Mouse (Mus musculus) neural tube, embryonic 14.5 days (tissue): ENCODE measurements around the gene Gm21836. TPM values are rescaled to one million over a fixed set of nuclear protein-coding genes. Genes with fewer than 3 reads are reported as not detected.
A peak's percentile ranks its signal among the peaks of the same experiment; 100 is the strongest.
"Not testable (repeated sequence)": the region's sequence is repeated elsewhere in the genome, so short reads cannot be mapped to it uniquely, and the experiment has no call there.

Experiments
- ATAC-seq: fragments of 200-750 bp; cut with Nextera tagmentation; 2 replicates; pipeline ENCODE4 v1.8.0; 2017; ENCODE audit warnings: low read depth, mild to moderate bottlenecking, moderate TSS enrichment, moderate library complexity
- H3K27ac ChIP-seq: fragments of 300-500 bp; sonication (generic); 2 replicates; pipeline ENCODE4 v1.5.1; 2014; ENCODE audit warnings: low read depth, mild to moderate bottlenecking, control low read depth, low read length, moderate library complexity, mixed read lengths
- H3K27me3 ChIP-seq: fragments of 300-500 bp; sonication (generic); 2 replicates; pipeline ENCODE4 v1.6.1; 2014; ENCODE audit warnings: low read length; ENCODE audit not compliant: control insufficient read depth, insufficient read depth
- H3K36me3 ChIP-seq: fragments of 300-500 bp; sonication (generic); 2 replicates; pipeline ENCODE4 v1.6.1; 2014; ENCODE audit warnings: low read length, mixed read lengths; ENCODE audit not compliant: control insufficient read depth, insufficient read depth
- H3K4me1 ChIP-seq: fragments of 300-500 bp; sonication (generic); 2 replicates; pipeline ENCODE4 v1.6.1; 2014; ENCODE audit warnings: low read length; ENCODE audit not compliant: control insufficient read depth, insufficient read depth
- H3K4me2 ChIP-seq: fragments of 300-500 bp; sonication (generic); 2 replicates; pipeline ENCODE4 v1.6.1; 2014; ENCODE audit warnings: mild to moderate bottlenecking, low read depth, low read length, control low read depth
- H3K4me3 ChIP-seq: fragments of 300-500 bp; sonication (generic); 2 replicates; pipeline ENCODE4 v1.5.1; 2014; ENCODE audit warnings: low read depth, low read length, control low read depth, mixed read lengths
- H3K9ac ChIP-seq: fragments of 300-500 bp; sonication (generic); replicated peaks from 2 replicates; pipeline ENCODE4 v1.6.1; 2014; ENCODE audit warnings: low read depth, mild to moderate bottlenecking, control low read depth, low read length, mixed read lengths
- H3K9me3 ChIP-seq: fragments of 300-500 bp; sonication (generic); 2 replicates; pipeline ENCODE4 v1.6.1; 2016; ENCODE audit warnings: low read length; ENCODE audit not compliant: control insufficient read depth
- WGBS: fragments of 180-500 bp; shearing (Covaris S2); extraction: QIAGEN DNeasy Blood & Tissue Kit; methylation state at CpG from one replicate; pipeline ENCODE4 v1.1.7; 2014; 5-methylcytosine and 5-hydroxymethylcytosine counted together
- polyA plus RNA-seq: library from polyadenylated mRNA; unstranded; fragments of >200 nt; fragmentation: Nextera tagmentation; extraction: Ambion mirVana; gene quantifications from 2 replicates; pipeline ENCODE4 v1.2.1, GENCODE M21; 2014

Gm21836 gene
- not detected in 2 replicates for polyA plus RNA-seq

DNA sequence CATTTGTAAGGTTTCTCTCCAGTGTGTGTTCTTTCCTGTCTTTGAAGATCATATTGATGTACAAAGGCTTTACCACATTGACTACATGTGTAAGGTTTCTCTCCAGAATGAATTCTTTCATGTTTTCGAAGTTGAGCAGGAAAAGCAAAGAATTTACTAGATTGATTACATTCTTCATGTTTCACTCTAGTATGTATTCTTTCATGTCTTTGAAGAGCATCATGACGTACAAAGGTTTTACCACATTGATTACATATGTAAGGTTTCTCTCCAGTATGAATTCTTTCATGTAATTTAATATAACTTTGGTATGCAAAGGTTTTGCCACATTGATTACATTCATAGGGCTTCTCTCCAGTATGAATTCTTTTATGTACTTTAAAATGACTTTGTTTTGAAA lies at the start of gene Gm21836:
TSS of gene Gm21836 (minus strand) at position 101 of the 400 bp plus-strand sequence.
- not testable (repeated sequence) for H3K9ac ChIP-seq, H3K4me2 ChIP-seq, H3K9me3 ChIP-seq, H3K27me3 ChIP-seq, H3K27ac ChIP-seq, H3K36me3 ChIP-seq, H3K4me3 ChIP-seq, H3K4me1 ChIP-seq, ATAC-seq
- 92% methylated on average over 2 of the region's 2 CpGs for WGBS

DNA sequence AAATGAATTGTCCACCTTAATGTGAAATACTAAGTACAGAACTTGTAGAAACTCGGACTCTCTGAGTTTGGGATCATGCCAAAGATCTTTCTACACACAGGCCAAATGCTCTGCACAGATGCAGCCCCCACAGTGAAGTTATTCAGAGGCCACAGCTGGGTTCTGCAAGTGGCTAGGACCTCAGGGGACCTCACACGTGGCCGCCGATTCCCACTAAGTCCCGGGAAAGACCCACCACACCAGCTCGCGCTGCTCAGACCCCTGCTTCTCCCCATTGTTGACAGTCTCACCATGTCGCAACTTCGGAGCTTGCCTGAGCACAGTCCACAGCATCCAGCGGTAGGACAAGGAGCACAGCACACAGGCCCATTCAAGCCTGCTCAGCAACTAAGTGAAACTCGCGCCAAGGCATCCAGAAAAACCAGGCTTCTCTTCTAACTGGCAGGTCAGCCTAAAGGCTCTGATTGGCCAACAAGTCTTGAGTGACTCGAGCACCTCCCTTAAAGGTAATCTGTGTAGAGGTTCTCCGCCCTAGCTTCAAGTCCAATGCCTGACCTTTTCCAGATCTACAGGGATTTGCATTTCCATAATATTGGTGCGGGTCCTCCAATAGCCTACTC lies 13.1 kb downstream of the Gm21836 start:
- H3K27me3 ChIP-seq, H3K9ac ChIP-seq, H3K4me3 ChIP-seq, H3K9me3 ChIP-seq, H3K27ac ChIP-seq, H3K4me1 ChIP-seq, H3K4me2 ChIP-seq, ATAC-seq: not testable (repeated sequence)
- WGBS = 61% methylated on average over 14 of the region's 15 CpGs
- peaks cover 12% of the 10 kb centered on the region; the same call in 1 of the 2 replicates for H3K36me3 ChIP-seq

DNA sequence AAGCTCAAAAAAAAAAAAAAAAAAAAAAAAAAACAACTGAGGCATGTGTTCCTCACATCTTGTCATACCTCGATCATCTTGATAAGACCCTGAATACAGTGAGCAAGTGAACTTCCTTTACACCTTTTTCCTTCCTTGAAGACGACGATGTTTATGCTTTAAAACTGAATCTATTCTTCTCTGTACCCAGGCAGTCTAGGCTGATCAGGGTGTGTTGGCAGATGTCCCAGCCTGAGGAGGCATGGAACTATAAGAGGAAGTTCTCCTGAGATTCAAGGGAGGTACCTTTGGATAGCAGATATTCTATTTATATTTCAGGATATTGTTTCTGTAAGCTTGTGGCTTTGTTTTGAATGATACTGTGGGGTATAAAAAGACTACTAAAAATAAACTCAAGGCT lies 15.5 kb downstream of the Gm21836 start:
- Histone ChIP-seq H3K4me1 (no peaks in the 10 kb centered on the region), H3K4me2 (no peak overlapping the region), H3K27me3 (no peaks in the 10 kb centered on the region), H3K4me3 (no peak overlapping the region), H3K9ac (no peak overlapping the region), H3K27ac (no peak overlapping the region), H3K9me3 (no peaks in the 10 kb centered on the region), H3K36me3 (peaks cover 12% of the 10 kb centered on the region; the same call in 1 of the 2 replicates)
- 82% methylated on average over 3 of the region's 3 CpGs for WGBS
- no peak for ATAC-seq

DNA sequence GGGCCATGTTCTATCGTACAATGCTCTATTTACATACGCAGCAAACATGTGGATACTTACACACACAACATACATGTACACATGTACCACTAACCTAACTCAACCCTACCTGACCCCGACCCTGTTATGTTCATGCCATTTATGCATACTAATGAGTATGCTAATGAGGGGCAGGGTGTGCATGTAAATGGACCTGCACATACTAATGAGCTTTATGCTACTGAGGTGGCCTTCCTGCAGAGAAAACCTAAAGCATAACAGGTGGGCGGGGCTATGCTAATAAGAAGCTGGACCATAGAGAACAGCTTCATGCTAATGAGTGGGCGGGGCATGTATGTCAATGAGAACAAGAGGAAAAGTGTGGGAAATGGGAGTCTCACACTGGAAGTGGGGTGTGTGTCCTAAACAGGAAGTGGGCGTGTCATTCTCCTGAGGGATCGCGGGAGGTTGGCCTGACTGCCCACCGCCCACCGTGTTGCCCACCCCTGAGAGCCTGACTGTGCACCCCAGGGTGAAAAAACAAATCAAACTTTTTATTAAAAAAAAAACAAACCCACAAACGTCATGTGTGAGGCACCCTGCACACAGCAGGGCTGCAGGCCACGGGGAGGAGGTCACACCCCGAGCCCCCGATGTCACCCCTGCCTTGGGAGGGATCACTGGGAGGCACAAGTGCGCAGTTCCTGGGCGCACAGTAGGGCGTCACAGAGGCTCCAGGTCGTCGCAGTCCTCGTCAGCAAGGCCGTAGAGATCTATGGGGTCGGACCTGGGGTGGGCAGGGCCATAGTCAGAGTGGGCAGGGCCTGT lies 17.3 kb downstream of the Gm21836 start, which contains the start of gene Ppp2r3d:
TSS of gene Ppp2r3d (minus strand) at position 803 of the 807 bp plus-strand sequence.
- peak; percentile 56; the same call in 1 of the 2 replicates for ATAC-seq
- WGBS = 99% methylated on average over 22 of the region's 22 CpGs
- Histone ChIP-seq H3K27me3 (no peaks in the 10 kb centered on the region), H3K9me3 (no peaks in the 10 kb centered on the region), H3K9ac (no peak within 1 kb of the TSS), H3K4me2 (no peak within 1 kb of the TSS), H3K27ac (no peak within 1 kb of the TSS), H3K4me1 (no peaks in the 10 kb centered on the region), H3K36me3 (peaks cover 12% of the 10 kb centered on the region; the same call in 1 of the 2 replicates), H3K4me3 (no peak within 1 kb of the TSS)

DNA sequence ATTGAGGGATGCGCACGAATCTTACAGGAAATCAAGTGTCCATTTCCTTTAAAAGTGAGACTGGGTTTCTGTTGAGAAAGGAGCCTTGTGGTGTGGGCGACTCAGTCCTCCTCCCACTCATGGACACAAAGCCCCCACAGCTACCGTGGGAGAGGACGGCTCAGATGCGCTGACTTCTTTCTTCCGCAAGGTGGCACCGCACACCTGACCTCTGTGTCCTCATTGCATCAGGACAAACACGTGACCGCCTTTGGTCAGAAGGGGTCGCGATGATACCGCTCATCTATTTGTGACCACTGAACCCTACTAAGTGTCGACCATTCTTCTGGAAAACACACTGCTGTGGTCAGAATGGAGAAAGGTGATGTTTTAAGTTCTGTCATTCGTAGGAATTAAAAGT lies 17.9 kb downstream of the Gm21836 start:
- no peaks in the 10 kb centered on the region for H3K27me3 ChIP-seq
- ATAC-seq = peak; percentile 21
- no peak overlapping the region for H3K27ac ChIP-seq
- H3K4me2 ChIP-seq = no peak overlapping the region
- no peaks in the 10 kb centered on the region for H3K4me1 ChIP-seq
- peaks cover 12% of the 10 kb centered on the region; the same call in 1 of the 2 replicates for H3K36me3 ChIP-seq
- WGBS = 82% methylated on average over 15 of the region's 15 CpGs
- H3K4me3 ChIP-seq = no peak overlapping the region
- no peak overlapping the region for H3K9ac ChIP-seq
- H3K9me3 ChIP-seq = no peaks in the 10 kb centered on the region

DNA sequence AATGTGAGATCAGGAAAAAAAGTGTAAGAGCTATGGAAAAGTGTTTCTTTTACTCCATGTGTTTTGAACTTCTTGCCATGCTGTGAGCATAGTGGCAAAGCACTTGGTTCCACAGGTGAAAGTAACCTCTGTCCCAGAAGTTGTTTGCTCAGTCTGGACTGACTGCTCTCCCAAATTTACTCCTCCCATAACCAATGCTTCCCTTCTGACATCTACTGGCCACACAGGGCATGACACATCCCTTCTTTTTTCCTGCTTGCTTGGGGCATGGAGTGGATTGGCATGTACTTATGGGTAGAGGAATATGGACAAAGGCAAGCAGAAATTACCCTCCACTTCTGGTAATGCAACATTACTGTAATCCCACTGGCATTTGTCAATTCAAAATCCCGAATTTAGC lies 37.0 kb downstream of the Gm21836 start:
- H3K9me3 ChIP-seq = no peaks in the 10 kb centered on the region
- H3K4me3 ChIP-seq = no peak overlapping the region
- no peaks in the 10 kb centered on the region for H3K4me1 ChIP-seq
- no peaks in the 10 kb centered on the region for H3K27me3 ChIP-seq
- no peak overlapping the region for H3K27ac ChIP-seq
- H3K4me2 ChIP-seq = no peak overlapping the region
- no peak overlapping the region for H3K9ac ChIP-seq
- ATAC-seq = no peak
- H3K36me3 ChIP-seq = no peaks in the 10 kb centered on the region
- 2% methylated on average over 1 of the region's 1 CpGs for WGBS

Other genes with a start within 250 kb of the Gm21836 start
- 10.3 and 13.2 TPM in 2 replicates for gene 2010315B03Rik, start 181.1 kb downstream of the Gm21836 start, polyA plus RNA-seq
- 137 and 148 TPM in 2 replicates for gene Ppp2r3d, start 16.9 kb downstream of the Gm21836 start, polyA plus RNA-seq